9 mouse cellular contexts compared by ENCODE assay signal in genomic region chr11:94134076-94134838, GRCm38 (mm10).
DNase-seq lines count a peak whose midpoint lies in the region; ATAC-seq and TF ChIP-seq lines count a peak whose summit lies in the region.
"Had no signal": no experiment of that assay in that cellular context is flagged by ENCODE, and none has a peak within 500 bp of the region (broad histone marks: within the 10 kb centered on the region; RNA-seq: fewer than 3 reads in every experiment).

No protein-coding gene starts in this region.

- peak; percentile 79 for ATAC-seq in heart, embryonic 14.5 days (ENCODE audit: insufficient number of reproducible peaks, insufficient read depth, low FRiP score, low read depth)

- H3K36me3 ChIP-seq in ES-E14 (ENCODE audit: control insufficient read depth, insufficient read depth, low read length, poor library complexity, severe bottlenecking) (no peaks in the 10 kb centered on the region), macrophage (ENCODE audit: inconsistent target) (no peaks in the 10 kb centered on the region)
- H3K36me3 ChIP-seq in heart, embryonic 14.5 days (ENCODE audit: control insufficient read depth, insufficient read depth, low read length), result no peaks in the 10 kb centered on the region
- H3K36me3 ChIP-seq: midbrain, embryonic 12.5 days had no signal

- peaks cover 13 to 41% of the 10 kb centered on the region in 2 experiments for H3K4me1 ChIP-seq in ES-E14 (ENCODE audit: control insufficient read depth in 2 of 2, insufficient read depth in 2 of 2, low read length in 2 of 2, poor library complexity in 1 of 2)
- H3K4me1 ChIP-seq in heart, embryonic 14.5 days (ENCODE audit: control insufficient read depth in 2 of 2, insufficient read depth in 2 of 2, low read length in 2 of 2), result peaks cover 56 to 68% of the 10 kb centered on the region in 2 experiments

- H3K79me2 ChIP-seq in macrophage (ENCODE audit: inconsistent target), result no peaks in the 10 kb centered on the region

- WGBS in heart, embryonic 14.5 days, result 37% methylated on average over 18 of the region's 18 CpGs
- 78% methylated on average over 18 of the region's 18 CpGs for WGBS in macrophage (ENCODE audit: missing documents)

- peak overlapping the region; percentile 32 to 41; a peak in 3 of 4 replicates for H3K4me3 ChIP-seq in ES-E14 (ENCODE audit: insufficient read depth in 1 of 2, low read depth in 1 of 2, low read length in 2 of 2, poor library complexity in 1 of 2, severe bottlenecking in 1 of 2)
- 0 out of 4 replicates have a peak overlapping the region, but pooled peaks of 1 of the 2 experiments have one; percentile 3 for H3K4me3 ChIP-seq in heart, embryonic 14.5 days (ENCODE audit: control insufficient read depth in 1 of 2, insufficient read depth in 1 of 2, low read depth in 1 of 2, low read length in 2 of 2)
- H3K4me3 ChIP-seq in macrophage (ENCODE audit: inconsistent target), result no peak overlapping the region
- H3K4me3 ChIP-seq: midbrain, embryonic 12.5 days had no signal

- DNase-seq in 3134 (ENCODE audit: extremely low read depth, insufficient read length, low spot score) (peak; percentile 80), ES-E14 (ENCODE audit: low read depth, low spot score) (no peak)
- peak; percentile 52 to 73 for DNase-seq in cerebellum, postnatal 4 days (ENCODE audit: low spot score in 2 of 2)
- DNase-seq in kidney, postnatal 25 days, result peak; percentile 96 to 98
- DNase-seq in natural killer cell, adult 2 months (ENCODE audit: low spot score in 2 of 2), result no peak
- DNase-seq in spleen, adult 12 weeks (ENCODE audit: low spot score), result no peak

- no peak overlapping the region for H3K27ac ChIP-seq in ES-E14 (ENCODE audit: insufficient read depth, low read depth, low read length, poor library complexity, severe bottlenecking)
- H3K27ac ChIP-seq in heart, embryonic 14.5 days (replicated peaks in 1 of 2; ENCODE audit: control insufficient read depth in 1 of 2, insufficient read depth in 1 of 2, low read depth in 2 of 2, low read length in 2 of 2), result peak overlapping the region; percentile 97
- peak overlapping the region; percentile 29 for H3K27ac ChIP-seq in macrophage
- H3K27ac ChIP-seq: midbrain, embryonic 12.5 days had no signal

- in situ Hi-C loops in ES-E14 (cut with MboI; ENCODE audit: low sequenced_read_pairs in 2 of 2, unreplicated experiment in 2 of 2), result loop anchor here (10.0 kb wide), 3 partner anchors 91 to 361 kb away; partner anchors contain the start of gene Epn3 (in 1 of the 2)

- H3K4me2 ChIP-seq in heart, embryonic 14.5 days (ENCODE audit: low read length), result peak overlapping the region; percentile 48

- no peaks in the 10 kb centered on the region for H3K9me3 ChIP-seq in ES-E14 (ENCODE audit: control insufficient read depth, insufficient read depth, low read depth, low read length)
- H3K9me3 ChIP-seq in heart, embryonic 14.5 days (ENCODE audit: control insufficient read depth, low read length), result no peaks in the 10 kb centered on the region
- H3K9me3 ChIP-seq: midbrain, embryonic 12.5 days had no signal

- no peaks in the 10 kb centered on the region for H3K27me3 ChIP-seq in heart, embryonic 14.5 days (ENCODE audit: control insufficient read depth, insufficient read depth, low read length)

- peak overlapping the region; percentile 16; the same call in 1 of the 2 replicates for H3K9ac ChIP-seq in ES-E14 (ENCODE audit: insufficient read depth, low read depth, low read length, poor library complexity, severe bottlenecking)
- peak overlapping the region; percentile 57 for H3K9ac ChIP-seq in heart, embryonic 14.5 days (ENCODE audit: low read length)
- H3K9ac ChIP-seq: midbrain, embryonic 12.5 days had no signal

TF ChIP-seq in ES-E14, 5 proteins besides CTCF, POLR2A, EP300 and RAD21:
- no peak for TF ChIP-seq MAFK (IDR thresholded peaks at IDR 0.05; ENCODE audit: insufficient read depth, low read depth, low read length)
- TF ChIP-seq HCFC1 (IDR thresholded peaks at IDR 0.05; ENCODE audit: borderline replicate concordance, insufficient read depth, low read length), result no peak
- no peak for TF ChIP-seq ZNF384 (IDR thresholded peaks at IDR 0.05; ENCODE audit: low read depth, low read length)
- no peak for TF ChIP-seq ZC3H11A (IDR thresholded peaks at IDR 0.05; ENCODE audit: borderline replicate concordance, low read depth, low read length)
- TF ChIP-seq CHD2 (IDR thresholded peaks at IDR 0.05; ENCODE audit: low read depth, low read length), result no peak

Comparison
In these comparisons a context has a peak if more than half of its experiments do, and no peak if none do; other contexts are left out.
1. DNase-seq: peak in 3134 (single experiment), cerebellum, postnatal 4 days (2 of 2) and kidney, postnatal 25 days (2 of 2); none in ES-E14 (single experiment), natural killer cell, adult 2 months (0 of 2) and spleen, adult 12 weeks (single experiment).